Mouse (Mus musculus): ENCODE measurements around the gene Elk3.

DNA sequence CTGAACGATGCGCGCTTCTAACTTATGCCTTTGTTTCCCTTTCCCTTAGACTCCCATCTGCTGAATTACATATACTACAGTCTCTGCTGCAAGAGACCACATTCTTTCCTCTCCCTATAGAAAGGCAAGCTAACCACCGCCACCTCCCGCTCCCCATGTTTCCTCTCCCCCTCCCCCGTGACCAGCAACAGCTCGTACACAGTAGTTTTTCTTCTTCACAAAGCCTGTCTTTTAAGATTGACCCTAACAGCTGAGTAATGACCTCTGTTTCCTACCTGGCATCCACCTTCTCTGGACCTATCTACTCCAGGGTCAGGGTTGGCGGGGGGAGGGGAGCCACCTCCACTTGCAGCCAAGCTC is 15.8 kb upstream of the Elk3 start:
- no peak for TF ChIP-seq CTCF (IDR thresholded peaks at IDR 0.05)
- TF ChIP-seq POLR2A (IDR thresholded peaks at IDR 0.05; ENCODE audit: insufficient read depth, low read depth, low read length): no peak
- no peak for TF ChIP-seq EP300 (IDR thresholded peaks at IDR 0.05; ENCODE audit: insufficient read depth, low read depth, low read length)
